Mouse (Mus musculus) embryo, embryonic 11 days (tissue): Measurements from ENCODE around the gene Crebbp.
"Not testable (repeated sequence)": the region's sequence is repeated elsewhere in the genome, so short reads cannot be mapped to it uniquely, and the experiment has no call there.

ENCODE experiments used
- DNase-seq: peaks from one replicate; pipeline ENCODE4 v3.0.0-alpha.2; 2015

Crebbp gene

DNA sequence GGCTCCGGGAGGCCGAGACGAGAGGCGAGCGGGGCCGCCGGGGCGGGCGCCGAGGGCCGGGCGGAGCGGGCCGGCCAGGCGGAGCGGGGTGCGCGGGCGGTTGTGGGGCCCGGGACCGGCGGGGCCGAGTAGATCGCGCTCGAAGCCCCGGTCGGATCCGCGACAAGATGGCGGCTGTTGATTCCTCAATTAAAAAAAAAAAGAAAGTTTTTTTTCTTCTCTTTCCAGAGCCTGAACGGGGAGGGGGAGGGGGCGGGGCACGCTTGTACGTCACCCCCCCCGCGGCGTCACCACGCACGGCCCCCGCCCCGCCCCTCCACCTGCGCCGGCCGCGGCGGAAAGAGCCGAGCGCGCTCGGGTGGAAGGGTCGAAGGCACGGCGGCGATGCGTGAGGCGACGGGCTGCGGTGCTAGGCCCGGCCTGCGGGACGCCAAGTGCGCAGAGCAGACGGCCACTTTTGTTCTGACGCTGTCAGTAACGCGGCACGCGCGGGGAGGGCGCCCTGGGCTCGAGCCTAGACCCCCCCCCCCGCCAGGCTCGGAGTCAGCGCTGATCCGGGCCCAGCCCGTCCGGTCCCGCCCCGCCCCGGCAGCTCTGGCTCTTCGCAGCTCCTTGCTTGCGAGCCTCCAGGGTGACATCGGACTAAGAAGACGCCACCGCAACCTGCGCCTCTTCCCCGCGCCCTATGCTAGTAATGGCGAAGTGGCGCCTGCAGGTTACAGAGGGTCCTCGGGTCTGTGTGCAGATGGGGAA lies at the start of gene Crebbp:
Gene Crebbp, minus strand, starts transcription at position 199 of the 753 bp plus-strand sequence.
- DNase-seq = peak; percentile 96

DNA sequence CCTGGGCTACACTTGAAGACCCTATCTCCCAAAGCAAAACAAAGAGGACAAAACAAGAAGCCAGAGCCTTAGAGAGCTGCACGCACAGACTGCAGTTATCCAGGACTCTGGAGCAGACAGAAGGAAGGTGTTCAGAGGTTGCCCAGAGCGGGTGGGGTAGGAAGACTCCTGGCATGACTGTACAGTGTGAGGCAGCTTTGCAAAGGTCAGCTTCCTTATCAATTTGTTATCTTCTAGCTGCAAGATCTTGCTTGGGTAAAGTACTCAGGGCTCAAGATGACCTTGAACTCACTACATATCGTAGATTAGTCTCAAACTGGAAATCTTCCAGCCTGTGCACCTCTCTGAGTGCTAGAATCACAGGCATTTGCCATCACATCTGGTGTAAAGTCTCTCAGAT lies 49.7 kb upstream of the Crebbp start:
- no peak for DNase-seq

DNA sequence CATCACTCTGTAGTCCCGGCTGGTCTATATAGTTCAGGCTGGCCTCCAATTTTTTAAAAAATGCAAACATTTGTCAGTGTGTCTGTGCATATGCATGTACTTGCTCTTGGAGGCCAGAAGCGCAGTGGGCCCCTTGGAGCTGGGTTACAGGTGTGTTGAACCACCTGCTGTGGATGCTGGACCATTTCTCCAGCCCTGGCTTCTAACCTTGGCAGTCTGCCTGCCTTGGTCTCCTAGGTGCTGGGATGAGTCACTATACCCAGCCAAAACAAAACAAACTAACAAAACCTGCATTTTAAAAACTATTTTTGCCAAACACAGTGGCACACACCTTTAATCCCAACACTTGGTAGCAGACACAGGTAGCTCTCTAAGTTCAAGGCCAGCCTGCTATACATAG lies 43.7 kb upstream of the Crebbp start:
- DNase-seq = no peak

DNA sequence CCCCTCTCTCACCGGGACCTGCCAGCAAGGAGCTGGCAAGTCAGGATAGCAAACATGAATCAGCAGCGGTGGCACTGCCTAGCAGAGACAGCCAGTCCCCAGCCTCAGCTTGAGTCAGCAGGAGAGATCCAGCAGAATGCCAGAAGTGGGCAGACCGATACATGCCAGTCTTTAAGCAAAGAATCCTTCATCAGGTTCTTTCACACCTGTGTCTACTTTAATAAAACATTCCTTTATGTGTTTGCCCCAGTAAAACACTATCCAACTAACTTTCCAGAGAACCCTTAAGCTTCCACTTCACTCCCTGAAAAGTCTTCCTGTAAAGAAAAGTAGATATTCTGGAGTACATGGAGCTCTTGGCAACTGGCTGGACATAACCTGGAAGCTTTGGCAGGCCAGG lies 35.0 kb upstream of the Crebbp start:
- DNase-seq = no peak

DNA sequence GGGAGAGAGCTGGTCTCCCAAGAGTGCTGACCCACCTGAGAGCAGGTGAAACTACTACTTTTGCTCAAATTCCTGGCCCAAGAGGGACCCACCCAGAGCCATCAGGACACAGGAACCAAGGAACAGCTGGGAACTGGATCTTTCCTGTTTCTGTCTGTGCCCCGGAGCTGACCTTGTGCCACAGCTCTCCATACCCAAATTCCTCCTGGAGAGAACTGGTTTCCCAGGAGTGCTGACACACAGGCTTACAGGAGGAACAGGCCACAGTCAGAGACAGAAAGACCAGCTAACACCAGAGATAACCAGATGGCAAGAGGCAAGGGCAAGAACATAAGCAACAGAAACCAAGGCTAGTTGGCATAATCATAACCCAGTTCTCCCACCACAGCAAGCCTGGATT lies 31.4 kb upstream of the Crebbp start:
- not testable (repeated sequence) for DNase-seq

DNA sequence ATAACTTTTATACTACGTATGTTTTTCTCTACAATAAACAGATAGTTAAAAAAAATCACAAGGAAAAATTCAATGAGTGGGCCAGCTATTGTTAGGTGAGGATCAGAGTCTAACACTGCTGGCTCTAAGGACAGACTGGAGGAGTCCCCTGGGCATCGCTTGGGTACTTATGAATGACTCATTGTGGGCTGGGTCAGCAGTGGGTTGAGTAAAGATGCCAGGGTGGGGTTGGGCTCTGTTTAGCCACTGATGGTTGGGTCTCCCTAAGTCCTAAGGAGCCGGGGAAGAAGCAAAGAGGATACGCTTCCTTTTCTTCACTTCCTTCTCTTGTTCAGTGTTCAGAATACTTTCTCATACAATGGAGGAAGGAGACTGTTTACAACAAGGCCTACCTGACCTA lies 22.3 kb upstream of the Crebbp start:
- DNase-seq = no peak

DNA sequence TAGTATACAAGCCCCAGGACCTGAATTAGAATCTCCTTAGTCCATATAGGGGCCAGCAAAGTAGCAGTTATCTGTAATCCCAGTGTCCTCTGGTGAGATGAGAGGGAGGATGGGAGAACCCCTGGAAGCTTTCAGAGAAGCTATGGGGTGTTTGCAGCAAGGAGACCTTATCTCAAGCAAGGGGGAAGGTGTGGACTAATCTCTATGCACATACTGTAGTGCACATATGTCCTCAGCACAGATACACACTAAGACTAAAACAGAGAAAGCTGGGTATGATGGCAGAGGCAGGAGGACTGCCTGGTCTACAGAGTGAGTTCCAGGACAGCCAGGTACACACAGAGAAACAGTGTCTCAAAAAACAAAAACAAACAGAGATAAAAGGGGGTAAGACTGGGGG lies 21.8 kb upstream of the Crebbp start:
- no peak for DNase-seq

DNA sequence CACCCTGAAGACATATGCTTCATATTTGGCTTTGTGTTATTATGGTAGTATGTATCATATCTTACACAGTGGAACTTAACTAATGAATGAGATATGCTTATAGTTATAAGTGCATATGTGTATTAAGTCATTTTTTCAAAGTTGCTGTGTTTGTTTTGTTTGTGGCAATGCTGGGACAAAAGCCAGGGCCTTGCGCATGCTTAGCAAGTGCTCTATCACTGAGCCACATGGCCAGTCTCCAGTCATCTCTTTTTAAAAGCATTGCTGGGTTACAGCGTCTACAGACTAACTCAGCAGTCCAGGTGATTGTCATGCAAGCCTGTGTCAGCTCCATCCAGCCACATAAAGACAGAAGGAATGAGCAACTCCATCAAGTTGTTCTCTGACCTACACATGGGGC lies 12.0 kb upstream of the Crebbp start:
- DNase-seq = no peak

DNA sequence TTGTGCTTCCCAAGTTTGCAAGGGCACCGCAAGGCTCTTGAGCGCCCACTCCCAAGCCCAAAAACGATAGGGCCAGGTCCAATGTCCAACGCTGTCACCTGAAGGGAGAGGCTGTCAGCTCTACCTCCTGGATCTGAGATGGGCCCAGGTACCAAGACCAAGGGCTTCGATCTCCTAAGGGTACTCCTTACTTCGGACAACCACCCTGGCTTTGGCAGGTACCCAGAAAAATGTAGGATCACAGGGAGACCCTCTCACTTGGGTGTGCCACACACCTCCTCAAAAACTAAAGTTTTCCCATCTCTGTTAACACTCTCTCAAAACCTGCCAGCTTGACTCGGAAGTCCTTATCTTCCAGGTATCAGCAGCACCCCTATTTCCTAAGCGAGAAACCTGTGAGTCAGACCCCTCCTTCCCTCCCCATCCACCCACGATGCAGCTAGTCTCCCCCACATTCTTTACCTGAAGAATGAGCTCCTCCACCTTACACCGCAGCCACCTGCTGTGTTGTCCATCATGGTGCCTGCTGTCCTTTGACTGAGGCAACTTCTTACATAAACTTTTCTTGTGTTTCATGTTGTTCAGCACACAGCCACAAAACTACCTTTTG lies 939 bp upstream of the Crebbp start:
- no peak for DNase-seq

DNA sequence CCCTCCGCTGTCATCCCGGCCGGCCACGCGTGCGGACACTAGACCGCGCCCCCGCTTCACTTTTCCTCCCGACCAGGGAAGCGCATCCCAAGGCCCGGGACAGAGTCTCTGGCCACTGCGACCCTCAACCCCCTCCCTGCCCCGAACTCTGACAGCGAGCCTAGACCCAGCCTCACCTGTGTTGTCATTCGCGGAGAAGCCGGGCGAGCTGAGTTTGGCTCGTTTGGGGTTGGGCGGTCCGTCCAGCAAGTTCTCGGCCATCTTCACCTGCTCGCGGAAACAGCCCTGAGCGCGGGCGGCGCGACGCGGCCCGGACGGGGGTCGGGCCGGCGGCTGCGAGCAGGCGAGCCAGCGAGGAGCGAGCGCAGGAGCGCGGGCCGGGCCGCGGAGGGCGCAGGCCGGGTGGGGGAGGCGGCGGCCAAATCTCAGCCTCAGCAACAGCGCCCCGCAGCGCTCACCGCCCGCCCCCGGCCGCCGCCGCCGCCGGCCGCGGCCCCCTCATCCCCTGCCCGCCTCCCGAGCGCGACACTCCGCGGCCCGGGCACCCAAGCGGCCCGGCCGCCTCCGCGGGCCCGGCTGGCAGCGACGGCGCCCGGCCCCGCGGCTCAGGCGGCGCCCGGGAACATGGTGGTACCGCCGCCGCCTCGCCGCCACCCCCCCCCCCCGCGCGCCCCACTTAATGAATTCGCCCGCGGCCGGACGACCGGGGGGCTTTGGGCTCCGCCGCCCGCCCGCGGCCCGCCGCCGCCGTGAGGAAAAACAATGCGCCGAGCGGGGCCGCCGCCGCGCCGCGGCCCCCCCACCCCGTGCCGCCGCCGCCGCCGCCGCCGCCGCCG lies 616 bp downstream of the Crebbp start:
- DNase-seq = peak; percentile 81

DNA sequence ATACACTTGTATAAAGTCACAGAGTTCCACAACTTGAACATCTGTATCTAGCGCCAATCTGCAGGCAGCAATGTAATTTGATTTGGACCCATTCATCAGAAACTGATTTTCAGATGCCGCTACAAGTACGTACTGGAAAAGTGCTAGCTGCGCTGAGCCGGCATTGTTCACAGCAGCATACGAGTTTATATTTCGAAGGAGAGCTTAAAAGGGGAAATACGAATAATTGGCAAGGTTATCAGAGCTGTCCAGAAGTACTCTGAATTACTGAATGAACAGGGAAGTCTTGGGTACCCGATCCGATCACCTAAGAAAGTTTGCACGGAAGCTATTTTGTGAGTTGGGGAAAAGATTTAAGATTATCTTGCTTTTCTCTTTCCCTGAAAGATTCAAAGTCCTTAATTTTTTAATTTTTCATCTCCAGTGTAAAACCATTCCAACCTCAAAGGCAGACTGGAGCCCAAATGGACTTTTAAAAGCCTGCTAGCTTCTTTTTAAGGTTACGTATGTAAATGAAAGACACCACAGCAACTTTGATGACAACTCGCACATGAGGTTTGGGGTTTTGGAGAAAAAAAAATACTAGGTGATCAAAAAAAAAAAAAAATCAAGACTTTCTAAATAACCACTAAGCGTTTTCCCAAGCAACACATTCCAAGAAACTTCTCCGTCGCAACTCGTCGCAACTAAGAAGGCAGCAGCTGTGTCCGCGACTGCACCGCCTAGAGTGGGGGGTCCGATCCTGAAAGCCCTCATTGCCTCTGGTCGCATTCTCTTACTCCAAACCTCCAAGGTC lies 1.4 kb downstream of the Crebbp start:
- DNase-seq = peak; percentile 20

DNA sequence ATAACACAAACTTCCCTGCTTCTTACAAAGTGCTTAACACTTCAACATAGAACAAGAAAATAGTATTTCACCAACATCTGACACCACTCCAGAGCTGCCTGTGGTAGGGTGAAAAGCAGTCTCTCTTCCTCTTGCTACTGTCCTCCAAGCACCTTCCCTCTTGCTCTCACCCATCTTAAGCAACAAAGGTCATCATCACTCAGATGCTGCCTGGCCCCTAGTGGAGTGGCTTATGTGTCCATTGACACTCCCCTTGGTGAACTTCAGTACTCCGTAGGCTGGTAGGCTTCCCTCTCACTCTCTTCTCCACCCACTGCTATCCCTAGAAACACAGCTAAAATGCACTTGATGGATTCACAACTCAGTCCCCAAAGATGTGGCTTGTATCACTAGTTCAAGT lies 3.5 kb downstream of the Crebbp start:
- no peak for DNase-seq

DNA sequence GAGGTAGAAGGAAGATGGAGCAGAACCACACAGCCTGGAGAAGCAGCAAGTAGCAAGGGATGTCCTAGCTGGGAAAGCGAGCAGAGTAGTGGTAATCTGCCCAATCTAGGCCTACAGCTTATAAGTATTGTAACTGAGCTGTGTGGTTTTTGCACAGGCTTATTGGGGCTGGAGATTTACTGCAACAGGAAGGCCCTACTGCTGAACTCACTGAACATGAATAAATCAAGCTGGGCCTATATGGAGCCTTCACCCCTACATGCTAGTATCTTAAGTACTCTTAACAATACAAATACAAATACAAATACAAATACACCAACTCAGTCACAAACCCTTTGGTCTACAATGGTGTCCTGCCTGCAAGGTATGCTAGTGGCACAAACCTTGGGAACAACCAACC lies 10.2 kb downstream of the Crebbp start:
- no peak for DNase-seq

DNA sequence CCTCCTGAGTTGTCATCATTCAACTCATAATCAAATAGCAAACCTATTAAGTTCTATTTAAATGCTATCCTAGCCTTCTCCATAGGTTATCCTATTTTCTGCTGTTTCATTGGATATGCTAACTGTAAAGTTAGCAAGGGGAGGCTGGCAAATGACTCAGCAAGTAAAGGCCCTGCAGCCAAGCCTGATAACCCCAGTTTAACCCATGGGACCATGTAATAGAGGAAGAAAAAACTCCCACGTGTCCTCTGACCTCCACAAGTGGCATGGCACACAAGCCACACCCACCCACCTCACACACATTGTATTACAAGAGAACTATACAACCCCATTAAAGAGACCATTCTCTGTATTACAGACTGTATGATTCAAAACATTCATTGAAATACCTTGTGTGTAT lies 13.8 kb downstream of the Crebbp start:
- no peak for DNase-seq

DNA sequence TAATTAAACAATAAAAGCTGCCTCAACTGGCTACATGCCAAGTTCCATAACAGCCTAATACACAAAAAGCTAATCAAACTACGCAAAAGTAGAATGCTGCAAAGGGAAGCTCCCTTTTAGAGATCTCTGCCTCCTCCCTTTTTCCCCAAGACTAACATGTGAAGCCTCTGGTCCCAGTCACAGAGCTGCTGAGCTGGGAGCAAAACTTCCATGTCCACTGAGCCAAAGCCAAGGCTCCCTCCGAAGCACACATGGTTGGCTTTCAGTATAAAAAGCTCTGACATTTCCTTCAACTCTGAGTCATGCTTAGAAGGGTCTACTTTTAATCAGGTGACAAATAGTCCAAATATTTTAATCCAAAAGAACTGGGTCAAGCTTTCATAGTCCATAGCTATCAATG lies 14.2 kb downstream of the Crebbp start:
- no peak for DNase-seq

DNA sequence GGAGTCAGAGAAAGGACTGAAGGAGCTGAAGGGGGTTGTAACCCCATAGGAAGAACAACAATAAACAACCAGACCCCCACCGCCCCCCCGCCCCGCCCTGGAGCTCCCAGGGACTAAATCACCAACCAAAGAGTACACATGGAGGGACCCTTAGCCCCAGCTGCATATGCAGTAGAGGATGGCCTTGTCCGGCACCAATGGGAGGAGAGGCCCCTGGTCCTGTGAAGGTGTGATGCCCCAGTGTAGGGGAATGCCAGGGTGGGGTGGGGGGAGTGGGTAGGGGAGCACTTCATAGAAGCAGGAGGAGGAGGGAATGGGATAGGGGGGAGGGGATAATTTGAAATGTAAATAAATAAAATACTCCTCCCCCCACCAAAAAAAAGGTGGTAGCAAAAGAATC lies 15.8 kb downstream of the Crebbp start:
- DNase-seq = no peak

DNA sequence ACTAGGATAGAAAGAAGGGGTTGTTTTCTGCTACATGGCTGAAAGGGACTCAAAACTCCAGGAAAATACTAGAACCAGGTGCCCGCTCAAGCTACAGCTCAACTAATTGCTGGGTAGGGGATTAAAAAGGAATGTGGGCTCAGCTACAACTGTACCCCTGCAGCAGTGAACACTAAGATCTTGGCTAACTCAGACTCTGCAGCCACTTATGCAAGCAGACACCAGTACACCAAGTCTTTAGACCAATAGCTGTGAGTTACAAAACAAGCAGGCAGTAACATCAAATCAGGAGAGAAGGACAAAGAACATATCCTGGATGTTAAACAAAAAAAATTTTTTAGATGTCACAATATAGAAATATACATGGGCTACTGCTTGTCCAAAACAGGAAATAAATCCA lies 23.6 kb downstream of the Crebbp start:
- no peak for DNase-seq

DNA sequence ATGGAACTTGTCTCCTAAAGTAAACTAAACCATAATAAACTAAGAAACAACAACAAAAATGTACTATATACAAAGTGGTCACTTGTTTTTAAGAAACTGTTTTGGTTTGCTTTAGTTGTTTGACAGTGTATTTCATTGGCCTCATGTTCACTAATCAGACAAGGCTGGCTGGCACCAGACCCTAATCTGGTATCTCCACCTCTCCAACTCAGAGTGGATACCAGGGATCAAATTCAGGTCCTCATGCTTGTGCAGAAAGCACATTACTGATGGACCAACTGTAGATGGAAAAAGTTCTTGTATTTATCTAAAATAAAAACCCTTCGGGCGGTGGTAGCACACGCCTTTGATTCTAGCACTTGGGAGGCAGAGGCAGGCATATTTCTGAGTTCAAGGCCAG lies 38.7 kb downstream of the Crebbp start:
- no peak for DNase-seq

DNA sequence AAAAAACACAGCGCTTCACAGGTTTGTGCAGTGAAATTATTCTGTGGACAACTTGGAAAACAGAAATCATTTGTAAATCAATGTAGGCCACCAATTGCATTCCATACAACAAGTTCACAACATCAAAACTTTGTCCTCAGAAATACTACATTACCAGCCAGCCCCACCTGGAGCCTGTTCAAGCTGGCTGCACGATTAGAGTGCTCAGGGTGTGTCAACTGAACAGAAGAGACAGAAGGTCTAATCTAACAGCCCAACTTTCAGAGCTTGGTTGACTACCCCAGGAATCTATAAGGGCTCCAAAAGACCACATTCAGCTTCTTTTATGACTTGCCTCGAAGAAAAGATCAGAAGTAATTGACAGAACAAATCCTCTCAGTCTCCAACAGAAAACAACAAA lies 44.3 kb downstream of the Crebbp start:
- DNase-seq = no peak

DNA sequence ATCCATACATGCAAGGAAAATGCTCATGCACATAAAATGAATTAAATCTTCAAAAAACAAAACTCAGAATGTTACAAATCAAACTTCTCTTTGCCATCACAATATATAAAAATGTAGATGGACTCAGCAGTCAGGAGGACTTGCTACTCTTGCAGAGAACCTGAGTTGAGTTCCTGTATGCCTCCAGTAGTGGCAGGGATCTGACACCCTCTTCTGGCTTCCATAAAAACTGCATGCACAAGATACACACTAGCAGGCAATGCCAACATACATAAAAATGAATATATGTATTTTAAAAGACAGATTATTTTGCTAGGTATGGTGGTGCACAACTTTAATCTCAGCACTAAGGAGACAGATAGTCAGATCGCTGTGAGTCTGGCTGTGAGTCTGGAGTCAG lies 45.3 kb downstream of the Crebbp start:
- no peak for DNase-seq

DNA sequence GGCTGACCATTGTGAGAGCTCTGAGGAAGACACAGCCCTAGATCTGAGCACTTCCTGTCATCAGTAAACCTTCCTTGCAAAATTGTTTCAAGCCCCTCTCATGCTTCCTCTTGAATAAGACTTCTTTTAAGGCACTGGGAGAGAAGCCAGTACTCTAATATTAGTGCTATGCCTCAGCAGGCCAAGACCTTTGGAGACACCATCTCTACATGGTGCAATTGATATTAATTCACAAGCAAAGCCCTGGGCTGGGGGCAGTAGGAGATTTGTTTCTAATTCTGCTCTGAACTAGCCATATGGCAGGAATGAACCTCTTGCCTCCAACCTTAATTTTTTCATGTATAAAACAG lies 52.9 kb downstream of the Crebbp start:
- DNase-seq = no peak

DNA sequence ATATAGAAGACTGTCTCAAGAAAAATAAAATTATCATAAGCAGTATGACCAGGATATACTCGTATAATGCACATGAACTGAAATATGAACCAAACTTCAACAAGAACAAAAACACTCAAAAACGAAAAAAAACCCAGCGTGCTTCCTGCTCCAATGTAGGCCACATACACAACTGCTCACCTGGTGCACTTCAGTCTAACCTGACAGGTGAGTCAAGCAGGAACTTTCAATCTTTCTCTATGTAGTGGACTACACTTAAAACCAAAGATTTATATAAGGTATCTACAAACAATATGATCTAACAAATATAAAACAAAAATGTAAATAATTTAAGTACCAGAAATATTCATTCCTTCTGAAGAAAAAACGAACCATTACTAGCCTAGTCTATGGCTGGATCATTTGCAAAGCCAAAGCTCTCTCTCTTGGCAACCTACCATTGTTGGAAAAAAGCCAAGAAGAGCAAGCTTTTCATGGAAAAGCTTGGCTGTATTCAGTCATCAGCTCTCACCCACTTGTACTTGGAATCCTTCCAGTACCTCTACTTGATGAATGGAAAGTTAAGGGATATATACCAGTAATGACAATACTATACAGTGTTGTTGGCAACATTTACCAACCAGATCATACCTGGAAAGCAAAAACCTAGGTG lies 53.4 kb downstream of the Crebbp start:
- no peak for DNase-seq

DNA sequence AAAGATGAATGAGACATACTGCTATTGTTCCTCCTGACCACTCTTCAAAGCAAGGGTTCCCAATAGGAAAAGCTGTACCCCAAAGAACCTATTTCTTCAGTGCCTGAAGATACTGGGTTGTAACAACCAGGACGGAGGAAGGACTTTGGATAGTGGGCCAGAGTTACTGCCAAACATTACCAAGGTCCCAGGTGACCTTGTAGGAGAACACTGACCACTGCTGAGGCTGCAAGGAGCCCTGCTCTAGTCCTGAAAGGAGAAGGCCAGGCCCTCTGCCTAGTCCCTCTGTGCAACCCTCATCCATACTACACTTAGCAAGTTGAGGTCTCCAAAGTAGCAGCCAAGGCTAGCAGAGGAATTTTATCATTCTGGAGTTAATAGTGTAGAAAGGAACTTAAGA lies 60.7 kb downstream of the Crebbp start:
- DNase-seq = no peak
